Mouse (Mus musculus) CH12.LX (cell line): ENCODE measurements around the gene Cmtm4. TPM values are rescaled to one million over a fixed set of nuclear protein-coding genes. Genes with fewer than 3 reads are reported as not detected.

Experiments used
- DNase-seq: peaks from one replicate; pipeline ENCODE4 v3.0.0-alpha.2; 2013; ENCODE audit errors: extremely low read depth
- H3K27ac ChIP-seq: 2 replicates; pipeline ENCODE4 v1.5.1; 2012; ENCODE audit warnings: low read depth, mild to moderate bottlenecking, control low read depth, moderate library complexity; ENCODE audit not compliant: insufficient read depth
- H3K27me3 ChIP-seq: replicated peaks from 2 replicates; pipeline ENCODE3; 2012; ENCODE audit warnings: inconsistent platforms
- H3K36me3 ChIP-seq, 2 experiments: replicated peaks in 1 of 2; 2 replicates each; pipeline versions ENCODE3 to v1.6.1; 2012; ENCODE audit warnings: inconsistent platforms in 1 of 2, low read length in 1 of 2, mild to moderate bottlenecking in 1 of 2, mixed read lengths in 1 of 2, moderate library complexity in 1 of 2; ENCODE audit not compliant: control insufficient read depth in 1 of 2, insufficient read depth in 1 of 2
- H3K4me1 ChIP-seq, 2 experiments: 2 replicates each; pipeline ENCODE4 v1.6.1; 2012; ENCODE audit warnings: inconsistent platforms in 1 of 2, moderate library complexity in 1 of 2; ENCODE audit not compliant: insufficient read depth in 2 of 2, control insufficient read depth in 1 of 2
- H3K4me2 ChIP-seq: 2 replicates; pipeline ENCODE4 v1.6.1; 2012; ENCODE audit warnings: low read depth, mild to moderate bottlenecking, control low read depth; ENCODE audit not compliant: poor library complexity, insufficient read depth, severe bottlenecking
- H3K4me3 ChIP-seq, 3 experiments: fragments of 150-350 bp in 1 of 3; sonication (generic) in 1 of 3; replicated peaks in 1 of 3; 2 replicates each; pipeline versions ENCODE3 to v1.5.1; 2011 to 2012; ENCODE audit warnings: low read depth in 2 of 3, low read length in 2 of 3, mild to moderate bottlenecking in 2 of 3, moderate library complexity in 2 of 3, control low read depth in 1 of 3, improper control_type of control experiment in 1 of 3, inconsistent platforms in 1 of 3, mixed read lengths in 1 of 3; ENCODE audit not compliant: poor library complexity in 1 of 3
- H3K79me2 ChIP-seq: replicated peaks from 2 replicates; pipeline ENCODE4 v1.6.1; 2012; ENCODE audit warnings: mild to moderate bottlenecking, moderate library complexity; ENCODE audit not compliant: control insufficient read depth, poor library complexity, insufficient read depth, severe bottlenecking; ENCODE audit errors: extremely low read depth
- H3K9ac ChIP-seq: 2 replicates; pipeline ENCODE4 v1.6.1; 2012; ENCODE audit warnings: low read depth, mild to moderate bottlenecking, control low read depth, moderate library complexity; ENCODE audit not compliant: insufficient read depth
- H3K9me3 ChIP-seq: replicated peaks from 2 replicates; pipeline ENCODE3; 2012; ENCODE audit warnings: low read length, inconsistent platforms, mixed read lengths
- ELF1 ChIP-seq: IDR thresholded peaks from 2 replicates; pipeline ENCODE4 v1.6.1; 2014; ENCODE audit warnings: low read depth, mild to moderate bottlenecking, inconsistent platforms, low read length, improper control_type of control experiment
- ETS1 ChIP-seq: conservative IDR thresholded peaks from 2 replicates; pipeline ENCODE4 v1.6.1; 2012; ENCODE audit warnings: low read depth, mild to moderate bottlenecking, inconsistent platforms, low read length, improper control_type of control experiment, moderate library complexity
- JUND ChIP-seq: conservative IDR thresholded peaks from 2 replicates; pipeline ENCODE4 v1.6.1; 2011; ENCODE audit warnings: low read depth, low read length, improper control_type of control experiment
- KAT2A ChIP-seq: IDR thresholded peaks from 2 replicates; pipeline ENCODE4 v1.6.1; 2012; ENCODE audit warnings: low read length, improper control_type of control experiment, inconsistent platforms; ENCODE audit not compliant: insufficient replicate concordance
- MAX ChIP-seq: IDR thresholded peaks from 2 replicates; pipeline ENCODE4 v1.6.1; 2011; ENCODE audit warnings: low read length, improper control_type of control experiment
- MXI1 ChIP-seq: IDR thresholded peaks from 2 replicates; pipeline ENCODE4 v1.6.1; 2011; ENCODE audit warnings: mild to moderate bottlenecking, low read depth, low read length, improper control_type of control experiment
- MYC ChIP-seq: IDR thresholded peaks from 2 replicates; pipeline ENCODE4 v1.6.1; 2011; ENCODE audit warnings: low read depth, mild to moderate bottlenecking, improper control_type of control experiment, low read length
- PAX5 ChIP-seq: IDR thresholded peaks from 2 replicates; pipeline ENCODE4 v1.6.1; 2012; ENCODE audit warnings: low read length, inconsistent platforms, mixed read lengths
- RCOR1 ChIP-seq: conservative IDR thresholded peaks from 2 replicates; pipeline ENCODE4 v1.6.1; 2012; ENCODE audit warnings: low read depth, mild to moderate bottlenecking, inconsistent platforms, low read length, improper control_type of control experiment
- TBP ChIP-seq: conservative IDR thresholded peaks from 2 replicates; pipeline ENCODE4 v1.6.1; 2011; ENCODE audit warnings: low read depth, low read length, improper control_type of control experiment
- UBTF ChIP-seq: IDR thresholded peaks from 2 replicates; pipeline ENCODE4 v1.6.1; 2012; ENCODE audit warnings: low read depth, mild to moderate bottlenecking, inconsistent platforms, low read length, improper control_type of control experiment, moderate library complexity
- ZKSCAN1 ChIP-seq: IDR thresholded peaks from 2 replicates; pipeline ENCODE4 v1.6.1; 2012; ENCODE audit warnings: low read depth, inconsistent platforms, low read length, improper control_type of control experiment, borderline replicate concordance
- dilution Hi-C: fragments of 300-500 bp; cut with MboI; formaldehyde crosslinking; loops from 2 replicates; pipeline ENCODE4 v1.14.3; 2020; ENCODE audit warnings: low sequenced_read_pairs; ENCODE audit not compliant: extremely low pct_unique_long_range_greater_than_20kb, extremely low pct_ligation_motif_present
- in situ Hi-C: fragments of 300-500 bp; cut with MboI; formaldehyde crosslinking; loops from 3 replicates; pipeline ENCODE4 v1.14.3; 2019; ENCODE audit warnings: low sequenced_read_pairs, low pct_ligation_motif_present, low pct_unique_long_range_greater_than_20kb, mixed read lengths
- polyA plus RNA-seq: library from polyadenylated mRNA; unstranded; fragments of >175 nt; gene quantifications from 2 replicates; pipeline ENCODE4 v1.2.1, GENCODE M21; 2012; ENCODE audit warnings: low read depth; ENCODE audit not compliant: insufficient read length
- total RNA-seq, 2 experiments: library from RNA; depleted of rRNA; stranded (reverse); fragments of 300-350 nt in 1 of 2; fragments of >200 nt in 1 of 2; gene quantifications; 2 replicates each; pipeline ENCODE4 v1.2.3; 2012 to 2014

Cmtm4 gene
- total and polyA plus RNA-seq, 3 experiments = 2.3 to 3.0 (median 2.6) TPM

DNA sequence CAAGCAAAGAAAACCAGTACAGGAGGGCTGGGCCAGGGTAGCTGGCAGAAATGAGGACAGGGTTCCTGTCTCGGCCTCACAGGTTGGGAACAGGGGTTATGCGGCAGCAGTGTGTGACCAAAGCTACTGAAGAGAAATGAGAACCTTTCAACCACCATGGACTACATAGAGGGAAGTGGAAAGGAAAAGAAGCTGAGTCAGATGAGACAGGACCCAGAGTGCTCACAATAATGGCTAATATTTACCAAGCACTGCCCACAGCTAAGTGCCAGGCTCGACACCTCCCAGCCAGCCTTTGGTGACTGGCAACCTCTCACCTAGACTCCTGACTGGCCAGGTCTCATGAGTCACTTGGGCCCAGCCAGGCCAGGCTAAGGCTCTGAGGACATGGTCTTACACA lies 11.6 kb downstream of the Cmtm4 start:
- no peaks in the 10 kb centered on the region for H3K9me3 ChIP-seq
- H3K79me2 ChIP-seq = no peaks in the 10 kb centered on the region
- no peak overlapping the region for H3K4me3 ChIP-seq
- TF ChIP-seq JUND = no peak
- no peak for TF ChIP-seq UBTF
- no peak for TF ChIP-seq ELF1
- TF ChIP-seq ETS1 = no peak
- TF ChIP-seq MAX = no peak
- no peak for TF ChIP-seq MYC
- TF ChIP-seq TBP = no peak
- no peak for TF ChIP-seq RCOR1
- TF ChIP-seq PAX5 = no peak
- no peak for TF ChIP-seq ZKSCAN1
- H3K4me1 ChIP-seq = peaks cover 9 to 44% of the 10 kb centered on the region in 2 experiments; a peak in 3 of 4 replicates
- in situ Hi-C loops (no loop called here), dilution Hi-C loops (no loop called here)
- H3K27ac ChIP-seq = no peak overlapping the region
- DNase-seq = no peak
- H3K36me3 ChIP-seq = no peaks in the 10 kb centered on the region
- no peak overlapping the region for H3K4me2 ChIP-seq
- H3K9ac ChIP-seq = no peak overlapping the region
- H3K27me3 ChIP-seq = no peaks in the 10 kb centered on the region

DNA sequence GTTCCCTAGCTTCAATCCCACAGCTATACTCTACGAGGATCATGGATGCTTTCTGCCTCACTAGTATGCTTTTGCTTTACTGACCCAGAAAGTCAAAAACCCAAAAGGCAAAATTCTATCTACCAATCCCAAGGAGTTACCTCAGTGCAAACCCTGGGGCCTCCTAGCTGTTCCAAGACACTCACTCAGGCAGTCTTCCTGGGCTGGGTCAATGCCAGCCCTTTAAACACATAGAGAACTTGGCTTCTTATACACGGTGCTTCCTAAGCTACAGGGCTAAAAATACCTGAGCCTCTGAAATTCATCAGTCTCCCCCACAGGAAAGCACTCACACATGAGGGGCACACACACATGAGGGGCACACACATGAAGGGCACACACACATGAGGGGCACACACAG lies 12.3 kb downstream of the Cmtm4 start:
- no peak for DNase-seq
- TF ChIP-seq KAT2A = no peak
- H3K36me3 ChIP-seq = no peaks in the 10 kb centered on the region
- H3K9ac ChIP-seq = no peak overlapping the region
- H3K4me3 ChIP-seq = no peak overlapping the region
- no peaks in the 10 kb centered on the region for H3K79me2 ChIP-seq
- dilution Hi-C loops (no loop called here), in situ Hi-C loops (no loop called here)
- no peaks in the 10 kb centered on the region for H3K27me3 ChIP-seq
- H3K4me2 ChIP-seq = no peak overlapping the region
- no peaks in the 10 kb centered on the region for H3K9me3 ChIP-seq
- no peak overlapping the region for H3K27ac ChIP-seq
- peaks cover 9 to 44% of the 10 kb centered on the region in 2 experiments; a peak in 3 of 4 replicates for H3K4me1 ChIP-seq

DNA sequence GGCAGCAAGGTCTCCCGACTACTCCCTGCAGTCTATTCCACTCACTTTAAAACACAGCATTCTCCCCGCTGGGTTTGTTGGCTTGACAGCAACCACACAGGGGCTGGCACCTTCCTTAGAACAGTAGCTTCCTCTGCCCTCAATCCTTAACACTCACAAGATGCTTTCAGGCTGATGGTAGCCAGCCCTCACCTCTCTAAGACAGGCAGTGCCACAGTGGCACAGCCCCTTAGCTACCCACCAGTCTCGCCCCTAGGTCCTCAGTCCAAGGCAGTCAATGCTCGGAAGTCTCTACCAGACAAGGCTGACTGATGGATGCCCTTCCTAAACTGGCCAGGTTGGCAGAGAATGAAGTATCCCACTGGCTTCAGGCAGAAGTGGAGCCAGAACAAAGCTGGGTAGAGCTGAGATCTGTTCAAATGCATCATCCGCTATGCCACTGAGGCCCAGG lies 14.6 kb downstream of the Cmtm4 start:
- Histone ChIP-seq H3K36me3 (no peaks in the 10 kb centered on the region), H3K4me2 (no peak overlapping the region), H3K27me3 (no peaks in the 10 kb centered on the region), H3K9ac (no peak overlapping the region), H3K79me2 (no peaks in the 10 kb centered on the region), H3K27ac (no peak overlapping the region)
- DNase-seq = no peak
- in situ Hi-C loops = no loop called here
- TF ChIP-seq MXI1 = no peak
- TF ChIP-seq, all 38 proteins: peak for 0
- Histone ChIP-seq H3K4me1 (peaks cover 7 to 31% of the 10 kb centered on the region in 2 experiments; a peak in 3 of 4 replicates), H3K4me3 (no peak overlapping the region), H3K9me3 (no peaks in the 10 kb centered on the region)
- dilution Hi-C loops = no loop called here
